Mouse (Mus musculus) ES-Bruce4 (cell line): ENCODE data around the gene Helt. TPM values are rescaled to one million over a fixed set of nuclear protein-coding genes. Genes with fewer than 3 reads are reported as not detected.

ENCODE experiments used
- H3K27ac ChIP-seq: 2 replicates; pipeline ENCODE4 v1.5.1; 2012; ENCODE audit warnings: low read length, inconsistent platforms; ENCODE audit not compliant: insufficient read depth
- H3K27me3 ChIP-seq: 2 replicates; pipeline ENCODE4 v1.6.1; 2012; ENCODE audit warnings: mild to moderate bottlenecking, low read length, inconsistent platforms; ENCODE audit not compliant: control insufficient read depth, poor library complexity, insufficient read depth, severe bottlenecking
- H3K36me3 ChIP-seq: 2 replicates; pipeline ENCODE4 v1.6.1; 2012; ENCODE audit warnings: inconsistent platforms, mild to moderate bottlenecking, low read length, moderate library complexity; ENCODE audit not compliant: control insufficient read depth, poor library complexity, insufficient read depth, severe bottlenecking
- H3K4me1 ChIP-seq: one replicate; pipeline ENCODE4 v1.8.1; 2011; ENCODE audit warnings: low read length; ENCODE audit not compliant: control insufficient read depth, insufficient read depth
- H3K4me3 ChIP-seq: 2 replicates; pipeline ENCODE4 v1.5.1; 2011; ENCODE audit warnings: low read depth, mild to moderate bottlenecking, low read length
- H3K9ac ChIP-seq: 2 replicates; pipeline ENCODE4 v1.6.1; 2012; ENCODE audit warnings: low read depth, mild to moderate bottlenecking, inconsistent platforms; ENCODE audit not compliant: poor library complexity, severe bottlenecking
- H3K9me3 ChIP-seq: replicated peaks from 2 replicates; pipeline ENCODE4 v1.6.1; 2012; ENCODE audit warnings: mild to moderate bottlenecking, low read length, inconsistent platforms; ENCODE audit not compliant: control insufficient read depth, poor library complexity, insufficient read depth, severe bottlenecking
- CTCF ChIP-seq: IDR thresholded peaks from one replicate; pipeline ENCODE4 v1.8.1; 2011; ENCODE audit warnings: low read depth, low read length
- EP300 ChIP-seq: IDR thresholded peaks from 2 replicates; pipeline ENCODE4 v1.6.1; 2011; ENCODE audit warnings: low read depth, low read length; ENCODE audit not compliant: insufficient read depth
- POLR2A ChIP-seq: IDR thresholded peaks from one replicate; pipeline ENCODE4 v1.8.1; 2011; ENCODE audit warnings: low read length; ENCODE audit not compliant: insufficient read depth
- polyA plus RNA-seq: library from polyadenylated mRNA; stranded (reverse); fragments of >200 nt; gene quantifications from 2 replicates; pipeline ENCODE4 v1.2.4, GENCODE M21; 2011; ENCODE audit warnings: low read depth; ENCODE audit not compliant: missing spikeins, insufficient read depth, insufficient read length

Gene Helt
- polyA plus RNA-seq, 1 experiment, result not detected

- no peak overlapping the region for H3K27ac ChIP-seq
- no peaks in the 10 kb centered on the region for H3K9me3 ChIP-seq
- no peaks in the 10 kb centered on the region for H3K27me3 ChIP-seq
- H3K4me3 ChIP-seq, result no peak overlapping the region
- TF ChIP-seq EP300 (no peak), CTCF (no peak), POLR2A (no peak)
- H3K4me1 ChIP-seq, result no peaks in the 10 kb centered on the region
- H3K9ac ChIP-seq, result no peak overlapping the region
- no peaks in the 10 kb centered on the region for H3K36me3 ChIP-seq
These were observed 36.4 kb downstream of the Helt start for GRCm38 (mm10) chr8:46257921-46258682.

- Histone ChIP-seq H3K27ac (no peak overlapping the region), H3K9ac (no peak overlapping the region), H3K9me3 (no peaks in the 10 kb centered on the region), H3K4me1 (no peaks in the 10 kb centered on the region), H3K4me3 (no peak overlapping the region), H3K36me3 (no peaks in the 10 kb centered on the region), H3K27me3 (no peaks in the 10 kb centered on the region)
- TF ChIP-seq CTCF (no peak), EP300 (no peak), POLR2A (no peak)
These were observed 42.0 kb downstream of the Helt start for GRCm38 (mm10) chr8:46252456-46252855.

GRCm38 (mm10) chr8:46251561-46251960, 42.9 kb downstream of the Helt start:
- Histone ChIP-seq H3K9me3 (no peaks in the 10 kb centered on the region), H3K9ac (no peak overlapping the region), H3K27ac (no peak overlapping the region), H3K36me3 (no peaks in the 10 kb centered on the region), H3K4me3 (no peak overlapping the region), H3K4me1 (no peaks in the 10 kb centered on the region), H3K27me3 (no peaks in the 10 kb centered on the region)
- no peak for TF ChIP-seq EP300
- no peak for TF ChIP-seq CTCF
- TF ChIP-seq POLR2A, result no peak

GRCm38 (mm10) chr8:46246346-46246745, 48.1 kb downstream of the Helt start:
- no peaks in the 10 kb centered on the region for H3K36me3 ChIP-seq
- H3K9me3 ChIP-seq, result no peaks in the 10 kb centered on the region
- no peaks in the 10 kb centered on the region; the same call in 1 of the 2 replicates for H3K27me3 ChIP-seq
- no peak overlapping the region for H3K9ac ChIP-seq
- TF ChIP-seq CTCF (no peak), POLR2A (no peak), EP300 (no peak)
- no peak overlapping the region for H3K4me3 ChIP-seq
- H3K27ac ChIP-seq, result no peak overlapping the region
- no peaks in the 10 kb centered on the region for H3K4me1 ChIP-seq

GRCm38 (mm10) chr8:46242946-46243345, 51.5 kb downstream of the Helt start:
- H3K27me3 ChIP-seq, result peaks cover 2% of the 10 kb centered on the region; the same call in 1 of the 2 replicates

More at GRCm38 (mm10) chr8:46242946-46243345, 51.5 kb downstream of the Helt start:
- Histone ChIP-seq H3K9me3 (no peaks in the 10 kb centered on the region), H3K27ac (no peak overlapping the region), H3K36me3 (no peaks in the 10 kb centered on the region), H3K4me3 (no peak overlapping the region), H3K9ac (no peak overlapping the region), H3K4me1 (no peaks in the 10 kb centered on the region)
- TF ChIP-seq POLR2A, result no peak
- no peak for TF ChIP-seq EP300
- no peak for TF ChIP-seq CTCF

Other genes starting within 250 kb of the Helt start
- gene Cfap97, start 142.9 kb downstream of the Helt start, polyA plus RNA-seq, result 18.8 and 20.8 TPM in 2 replicates
- gene Snx25, start 142.5 kb downstream of the Helt start, polyA plus RNA-seq, result 8.6 and 9.3 TPM in 2 replicates
- 162 and 183 TPM in 2 replicates for gene Slc25a4, start 83.4 kb downstream of the Helt start, polyA plus RNA-seq
- 17.4 and 18.8 TPM in 2 replicates for gene Acsl1, start 176.4 kb upstream of the Helt start, polyA plus RNA-seq